Mouse (Mus musculus) kidney, postnatal 0 days (tissue): ENCODE measurements around the gene Tcaim. TPM values are rescaled to one million over a fixed set of nuclear protein-coding genes. Genes with fewer than 3 reads are reported as not detected.
A peak's percentile ranks its signal among the peaks of the same experiment; 100 is the strongest.

Experiments
- ATAC-seq: fragments of 200-750 bp; cut with Nextera tagmentation; replicated peaks from 2 replicates; pipeline ENCODE4 v1.8.0; 2017; ENCODE audit warnings: low read depth, moderate number of reproducible peaks, moderate TSS enrichment, moderate library complexity; ENCODE audit not compliant: low FRiP score
- DNase-seq: peaks from one replicate; pipeline ENCODE4 v3.0.0-alpha.2; 2016; ENCODE audit warnings: low spot score
- H3K27ac ChIP-seq: fragments of 300-500 bp; sonication (generic); 2 replicates; pipeline ENCODE4 v1.5.1; 2014; ENCODE audit warnings: mild to moderate bottlenecking
- H3K27me3 ChIP-seq: fragments of 300-500 bp; sonication (generic); 2 replicates; pipeline ENCODE4 v1.6.1; 2014; ENCODE audit warnings: low read length, mixed read lengths; ENCODE audit not compliant: insufficient read depth
- H3K36me3 ChIP-seq: fragments of 300-500 bp; sonication (generic); 2 replicates; pipeline ENCODE4 v1.6.1; 2014; ENCODE audit warnings: low read length, mixed read lengths; ENCODE audit not compliant: insufficient read depth
- H3K4me1 ChIP-seq: fragments of 300-500 bp; sonication (generic); replicated peaks from 2 replicates; pipeline ENCODE4 v1.6.1; 2014; ENCODE audit warnings: antibody characterized with exemption, low read length, mixed read lengths; ENCODE audit not compliant: insufficient read depth
- H3K4me2 ChIP-seq: fragments of 300-500 bp; sonication (generic); 2 replicates; pipeline ENCODE4 v1.6.1; 2014; ENCODE audit warnings: mild to moderate bottlenecking, low read length, moderate library complexity, mixed read lengths
- H3K4me3 ChIP-seq: fragments of 300-500 bp; sonication (generic); replicated peaks from 2 replicates; pipeline ENCODE4 v1.5.1; 2014; ENCODE audit warnings: low read depth, low read length
- H3K9ac ChIP-seq: fragments of 300-500 bp; sonication (generic); 2 replicates; pipeline ENCODE4 v1.6.1; 2014; ENCODE audit warnings: low read depth, low read length
- H3K9me3 ChIP-seq: fragments of 300-500 bp; sonication (generic); replicated peaks from 2 replicates; pipeline ENCODE4 v1.6.1; 2016; ENCODE audit warnings: low read length, inconsistent platforms, mixed read lengths
- CTCF ChIP-seq: IDR thresholded peaks from 2 replicates; pipeline ENCODE4 v1.5.1; 2016; ENCODE audit warnings: antibody characterized with exemption, low read depth, mild to moderate bottlenecking, moderate library complexity
- WGBS: fragments of 180-500 bp; shearing (Covaris S2); extraction: QIAGEN DNeasy Blood & Tissue Kit; methylation state at CpG from one replicate; pipeline ENCODE4 v1.1.7; 2014; 5-methylcytosine and 5-hydroxymethylcytosine counted together
- polyA plus RNA-seq: library from polyadenylated mRNA; unstranded; fragments of >200 nt; fragmentation: Nextera tagmentation; extraction: Ambion mirVana; gene quantifications from 2 replicates; pipeline ENCODE4 v1.2.1, GENCODE M21; 2015

The Tcaim gene
- polyA plus RNA-seq, 1 experiment from 2014 or later = 5.9 TPM

DNA sequence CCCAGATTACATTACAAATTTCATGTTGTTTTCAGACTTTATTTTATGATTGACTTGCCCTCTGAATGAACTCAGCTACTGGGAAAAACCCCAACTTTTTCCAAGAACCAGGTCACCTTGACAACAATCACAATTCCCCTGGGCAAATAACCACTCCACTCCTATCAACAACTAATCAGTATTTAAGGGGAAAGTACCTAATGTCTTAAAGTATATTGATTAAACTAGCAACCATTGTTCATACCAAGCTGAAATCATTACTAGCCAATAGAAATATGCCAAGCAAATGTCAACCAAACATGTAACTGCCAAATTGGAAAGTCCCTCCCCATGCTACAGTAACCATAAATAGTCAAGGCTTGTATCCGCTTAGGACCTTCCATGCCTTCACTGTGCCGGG lies 69.8 kb downstream of the Tcaim start:
- DNase-seq (no peak), ATAC-seq (no peak)
- TF ChIP-seq CTCF = no peak
- 86% methylated on average over 2 of the region's 2 CpGs for WGBS
- Histone ChIP-seq H3K9me3 (no peaks in the 10 kb centered on the region), H3K4me1 (no peaks in the 10 kb centered on the region), H3K9ac (no peak overlapping the region), H3K36me3 (no peaks in the 10 kb centered on the region), H3K4me2 (no peak overlapping the region), H3K27ac (no peak overlapping the region), H3K4me3 (no peak overlapping the region), H3K27me3 (no peaks in the 10 kb centered on the region)

- no peaks in the 10 kb centered on the region for H3K4me1 ChIP-seq
- no peak for ATAC-seq
- no peak for TF ChIP-seq CTCF
- 0 out of 2 replicates have a peak within 1 kb of the TSS, but pooled peaks have one; percentile 54 for H3K27ac ChIP-seq
- 87% methylated on average over 3 of the region's 3 CpGs for WGBS
- DNase-seq = no peak
- peaks cover 3% of the 10 kb centered on the region; the same call in 1 of the 2 replicates for H3K36me3 ChIP-seq
- H3K4me2 ChIP-seq = peak within 1 kb of the TSS; percentile 93
- 0 out of 2 replicates have a peak within 1 kb of the TSS, but pooled peaks have one; percentile 79 for H3K9ac ChIP-seq
- H3K27me3 ChIP-seq = no peaks in the 10 kb centered on the region
- H3K9me3 ChIP-seq = no peaks in the 10 kb centered on the region
- peak within 1 kb of the TSS; percentile 75 for H3K4me3 ChIP-seq
These were observed 80.0 kb downstream of the Tcaim start, which contains the start of gene Zkscan7 for GRCm38 (mm10) chr9:122885385-122885784. Zkscan7 (plus strand) TSS chr9:122885685.

Other genes starting within 250 kb of the Tcaim start
- not detected in 2 replicates for gene Topaz1, start 58.2 kb upstream of the Tcaim start, polyA plus RNA-seq
- gene Gm35549, start 38.5 kb downstream of the Tcaim start, polyA plus RNA-seq = 0.20 TPM in 1 of 2 replicates, not detected in the other
- 33.0 and 35.0 TPM in 2 replicates for gene Zfp445, start 60.5 kb downstream of the Tcaim start, polyA plus RNA-seq
- gene Zkscan7, start 80.1 kb downstream of the Tcaim start, polyA plus RNA-seq = 3.7 and 4.3 TPM in 2 replicates
- gene Zfp105, start 117.5 kb downstream of the Tcaim start, polyA plus RNA-seq = 17.0 and 18.9 TPM in 2 replicates
- 44.0 and 47.3 TPM in 2 replicates for gene 1110059G10Rik, start 145.5 kb downstream of the Tcaim start, polyA plus RNA-seq
- 18.1 and 19.5 TPM in 2 replicates for gene Kif15, start 145.5 kb downstream of the Tcaim start, polyA plus RNA-seq
- gene Tmem42, start 215.8 kb downstream of the Tcaim start, polyA plus RNA-seq = 34.2 and 35.6 TPM in 2 replicates
- gene Tgm4, start 229.2 kb downstream of the Tcaim start, polyA plus RNA-seq = 0.36 TPM in 1 of 2 replicates, not detected in the other